Mouse (Mus musculus) limb, embryonic 11.5 days (tissue): Measurements from ENCODE around the gene Rxfp4. TPM values are rescaled to one million over a fixed set of nuclear protein-coding genes. Genes with fewer than 3 reads are reported as not detected.

ENCODE experiments used
- ATAC-seq: fragments of 200-750 bp; cut with Nextera tagmentation; 2 replicates; pipeline ENCODE4 v1.8.0; 2017; ENCODE audit warnings: low read depth; ENCODE audit not compliant: insufficient number of reproducible peaks, low FRiP score, low TSS enrichment
- DNase-seq: peaks from one replicate; pipeline ENCODE4 v3.0.0-alpha.2; 2015; ENCODE audit warnings: low spot score
- H3K27ac ChIP-seq: fragments of 300-500 bp; sonication (generic); replicated peaks from 2 replicates; pipeline ENCODE4 v1.5.1; 2014; ENCODE audit warnings: low read depth, mild to moderate bottlenecking, low read length
- H3K27me3 ChIP-seq: fragments of 300-500 bp; sonication (generic); 2 replicates; pipeline ENCODE4 v1.6.1; 2014; ENCODE audit warnings: mild to moderate bottlenecking, low read length, mixed read lengths; ENCODE audit not compliant: control insufficient read depth, insufficient read depth
- H3K36me3 ChIP-seq: fragments of 300-500 bp; sonication (generic); 2 replicates; pipeline ENCODE4 v1.6.1; 2014; ENCODE audit warnings: mild to moderate bottlenecking, low read length, moderate library complexity, mixed read lengths; ENCODE audit not compliant: control insufficient read depth, insufficient read depth
- H3K4me1 ChIP-seq: fragments of 300-500 bp; sonication (generic); 2 replicates; pipeline ENCODE4 v1.6.1; 2014; ENCODE audit warnings: low read length, mixed read lengths; ENCODE audit not compliant: control insufficient read depth, insufficient read depth
- H3K4me2 ChIP-seq: fragments of 300-500 bp; sonication (generic); 2 replicates; pipeline ENCODE4 v1.6.1; 2014; ENCODE audit warnings: low read depth, mild to moderate bottlenecking, moderate library complexity; ENCODE audit not compliant: severe bottlenecking
- H3K4me3 ChIP-seq: fragments of 300-500 bp; sonication (generic); 2 replicates; pipeline ENCODE4 v1.5.1; 2014; ENCODE audit warnings: low read depth, low read length
- H3K9ac ChIP-seq: fragments of 300-500 bp; sonication (generic); 2 replicates; pipeline ENCODE4 v1.6.1; 2014; ENCODE audit warnings: mild to moderate bottlenecking, low read length
- H3K9me3 ChIP-seq: fragments of 300-500 bp; sonication (generic); 2 replicates; pipeline ENCODE4 v1.6.1; 2016; ENCODE audit warnings: low read length; ENCODE audit not compliant: control insufficient read depth
- WGBS: fragments of 180-500 bp; shearing (Covaris S2); extraction: QIAGEN DNeasy Blood & Tissue Kit; methylation state at CpG from one replicate; pipeline ENCODE4 v1.1.7; 2014; 5-methylcytosine and 5-hydroxymethylcytosine counted together
- polyA plus RNA-seq: library from polyadenylated mRNA; unstranded; fragments of >200 nt; fragmentation: Nextera tagmentation; extraction: Ambion mirVana; gene quantifications from 2 replicates; pipeline ENCODE4 v1.2.1, GENCODE M21; 2014

Rxfp4 gene
- polyA plus RNA-seq, 1 experiment from 2014 or later = not detected

- no peaks in the 10 kb centered on the region for H3K9me3 ChIP-seq
- peak overlapping the region; percentile 63 for H3K4me2 ChIP-seq
- DNase-seq = peak; percentile 52
- peak overlapping the region; percentile 62 for H3K4me3 ChIP-seq
- H3K9ac ChIP-seq = peak overlapping the region; percentile 86
- 7% methylated on average over 15 of the region's 15 CpGs for whole genome bisulfite sequencing
- no peak for ATAC-seq
- peaks cover 15% of the 10 kb centered on the region for H3K4me1 ChIP-seq
- H3K27me3 ChIP-seq = no peaks in the 10 kb centered on the region
- peak overlapping the region; percentile 86; the same call in 1 of the 2 replicates for H3K27ac ChIP-seq
- H3K36me3 ChIP-seq = no peaks in the 10 kb centered on the region; the same call in 1 of the 2 replicates
Measured at GRCm38 (mm10) chr3:88623346-88624135, 29.4 kb downstream of the Rxfp4 start.

- DNase-seq (no peak), ATAC-seq (no peak)
- 0% methylated on average over 6 of the region's 6 CpGs for WGBS
- H3K36me3 ChIP-seq = no peaks in the 10 kb centered on the region; the same call in 1 of the 2 replicates
- H3K9me3 ChIP-seq = no peaks in the 10 kb centered on the region
- H3K27me3 ChIP-seq = no peaks in the 10 kb centered on the region
- H3K4me2 ChIP-seq = peak overlapping the region; percentile 63
- peak overlapping the region; percentile 86; the same call in 1 of the 2 replicates for H3K27ac ChIP-seq
- H3K4me1 ChIP-seq = peaks cover 15% of the 10 kb centered on the region
- peak overlapping the region; percentile 62 for H3K4me3 ChIP-seq
- H3K9ac ChIP-seq = peak overlapping the region; percentile 86
Measured at GRCm38 (mm10) chr3:88622941-88623345, 30.0 kb downstream of the Rxfp4 start.

- peaks cover 15% of the 10 kb centered on the region for H3K4me1 ChIP-seq
- WGBS = under 1% methylated on average over 24 of the region's 24 CpGs
Measured at GRCm38 (mm10) chr3:88622113-88622940, 30.6 kb downstream of the Rxfp4 start.

GRCm38 (mm10) chr3:88621537-88622112 lies 31.3 kb downstream of the Rxfp4 start:
- WGBS = under 1% methylated on average over 31 of the region's 36 CpGs
- peaks cover 15% of the 10 kb centered on the region for H3K4me1 ChIP-seq
- peak; percentile 75 for DNase-seq

More at GRCm38 (mm10) chr3:88622113-88622940, 30.6 kb downstream of the Rxfp4 start:
- H3K27me3 ChIP-seq = no peaks in the 10 kb centered on the region
- ATAC-seq (no peak), DNase-seq (peak; percentile 52)
- H3K36me3 ChIP-seq = no peaks in the 10 kb centered on the region; the same call in 1 of the 2 replicates
- H3K9ac ChIP-seq = peak overlapping the region; percentile 86
- peak overlapping the region; percentile 62 for H3K4me3 ChIP-seq
- peak overlapping the region; percentile 86 for H3K27ac ChIP-seq
- peak overlapping the region; percentile 63 for H3K4me2 ChIP-seq
- no peaks in the 10 kb centered on the region for H3K9me3 ChIP-seq

GRCm38 (mm10) chr3:88620992-88621536 lies 31.9 kb downstream of the Rxfp4 start:
- Histone ChIP-seq H3K4me2 (peak overlapping the region; percentile 63), H3K27ac (peak overlapping the region; percentile 86), H3K4me3 (peak overlapping the region; percentile 62), H3K36me3 (no peaks in the 10 kb centered on the region), H3K9me3 (no peaks in the 10 kb centered on the region), H3K27me3 (no peaks in the 10 kb centered on the region), H3K4me1 (peaks cover 15% of the 10 kb centered on the region), H3K9ac (peak overlapping the region; percentile 86)
- peak; percentile 85 for DNase-seq
- peak; percentile 79 for ATAC-seq
- WGBS = under 1% methylated on average over 53 of the region's 64 CpGs

More at GRCm38 (mm10) chr3:88621537-88622112, 31.3 kb downstream of the Rxfp4 start:
- peak overlapping the region; percentile 86 for H3K9ac ChIP-seq
- peak; percentile 32; the same call in 1 of the 2 replicates for ATAC-seq
- H3K36me3 ChIP-seq = no peaks in the 10 kb centered on the region
- peak overlapping the region; percentile 63 for H3K4me2 ChIP-seq
- no peaks in the 10 kb centered on the region for H3K9me3 ChIP-seq
- peak overlapping the region; percentile 86 for H3K27ac ChIP-seq
- peak overlapping the region; percentile 62 for H3K4me3 ChIP-seq
- no peaks in the 10 kb centered on the region for H3K27me3 ChIP-seq

- peak overlapping the region; percentile 86 for H3K9ac ChIP-seq
- DNase-seq = no peak
- ATAC-seq = no peak
- no peaks in the 10 kb centered on the region for H3K27me3 ChIP-seq
- 11% methylated on average over 15 of the region's 15 CpGs for WGBS
- peak overlapping the region; percentile 62 for H3K4me3 ChIP-seq
- peak overlapping the region; percentile 86 for H3K27ac ChIP-seq
- H3K4me1 ChIP-seq = peaks cover 15% of the 10 kb centered on the region
- H3K36me3 ChIP-seq = no peaks in the 10 kb centered on the region
- H3K4me2 ChIP-seq = peak overlapping the region; percentile 63
- H3K9me3 ChIP-seq = no peaks in the 10 kb centered on the region
Measured at GRCm38 (mm10) chr3:88620146-88620991, 32.6 kb downstream of the Rxfp4 start.

- DNase-seq (no peak), ATAC-seq (no peak)
- WGBS = 51% methylated on average over 9 of the region's 9 CpGs
- Histone ChIP-seq H3K36me3 (no peaks in the 10 kb centered on the region), H3K9ac (no peak overlapping the region), H3K27me3 (no peaks in the 10 kb centered on the region), H3K4me1 (peaks cover 12% of the 10 kb centered on the region), H3K4me3 (no peak overlapping the region), H3K4me2 (no peak overlapping the region), H3K27ac (no peak overlapping the region), H3K9me3 (no peaks in the 10 kb centered on the region)
Measured at GRCm38 (mm10) chr3:88619113-88620097, 33.5 kb downstream of the Rxfp4 start.
